Mouse (Mus musculus) right cerebral cortex, postnatal 25 days (tissue): ENCODE results near the gene Med13.

ENCODE experiments used
- DNase-seq: peaks from one replicate; pipeline ENCODE4 v3.0.0; 2022

Gene Med13

DNA sequence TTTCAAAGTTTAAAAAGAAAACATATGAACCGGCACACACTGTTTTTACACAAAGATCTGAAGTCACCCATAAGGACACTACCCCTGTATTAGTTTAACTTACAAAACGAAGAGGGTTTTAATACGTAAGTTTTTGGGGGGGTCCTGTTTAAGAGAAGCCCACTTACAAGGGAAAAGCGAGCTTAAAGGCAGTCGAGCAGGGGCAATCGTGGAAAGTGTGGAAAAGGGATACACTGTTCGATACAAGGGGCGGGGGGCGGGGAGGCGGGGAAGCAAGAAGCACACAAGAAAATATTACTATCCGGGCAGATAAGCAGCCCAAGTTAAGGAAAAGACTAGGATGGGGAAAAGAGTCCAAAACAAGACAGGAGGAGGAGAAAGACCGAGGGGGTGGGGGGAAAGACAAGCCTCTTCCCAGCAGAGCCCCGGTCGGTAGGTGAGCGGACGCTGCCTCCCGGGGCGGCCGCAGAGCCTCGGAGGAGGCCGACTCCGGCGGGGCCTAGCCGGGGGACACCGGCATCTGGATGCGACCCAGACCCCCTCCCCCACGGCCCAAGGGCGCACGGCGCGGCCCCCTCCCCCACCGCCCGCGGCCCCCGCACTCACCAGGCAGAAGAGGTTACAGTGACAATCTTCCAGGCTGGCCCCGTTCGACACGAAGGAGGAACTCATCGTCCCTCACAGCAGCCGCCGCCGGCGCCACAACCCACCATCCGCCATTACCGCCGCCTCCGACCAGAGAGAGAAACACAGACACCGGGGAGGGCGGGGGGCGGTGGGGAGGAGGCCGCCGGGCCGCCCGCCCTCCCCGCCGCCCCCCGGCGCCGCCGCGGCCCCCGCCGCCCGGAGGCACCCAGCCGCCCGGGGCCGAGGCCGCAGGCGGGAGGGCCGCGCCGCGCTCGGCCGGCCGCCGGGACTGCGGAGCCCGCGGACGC, at the start of gene Med13:
TSS of gene Med13 (minus strand) at position 749 of the 935 bp plus-strand sequence.
- DNase-seq: peak; percentile 39

DNA sequence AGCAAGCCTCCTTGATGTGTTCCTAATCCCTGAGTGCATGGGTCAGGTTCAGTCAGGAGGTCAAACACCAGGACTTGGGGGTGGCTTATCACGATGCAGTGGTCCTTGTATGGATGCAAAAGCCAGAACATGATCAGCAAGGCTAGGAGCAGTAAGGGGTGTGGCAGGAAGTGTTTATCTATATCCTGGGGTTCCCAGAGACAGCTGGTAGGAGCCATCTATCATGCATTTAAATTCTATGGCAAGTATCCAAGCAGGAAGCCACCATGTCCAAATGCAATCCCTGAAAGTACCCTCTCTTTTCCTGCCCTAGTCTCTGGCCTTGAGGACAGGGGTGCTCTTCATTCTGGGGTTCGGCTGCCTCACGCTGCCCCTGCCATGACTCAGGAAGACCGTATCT, 47.2 kb upstream of the Med13 start:
- DNase-seq: no peak

- no peak for DNase-seq
These were observed 46.4 kb upstream of the Med13 start for GRCm38 (mm10) chr11:86403845-86404244.

DNA sequence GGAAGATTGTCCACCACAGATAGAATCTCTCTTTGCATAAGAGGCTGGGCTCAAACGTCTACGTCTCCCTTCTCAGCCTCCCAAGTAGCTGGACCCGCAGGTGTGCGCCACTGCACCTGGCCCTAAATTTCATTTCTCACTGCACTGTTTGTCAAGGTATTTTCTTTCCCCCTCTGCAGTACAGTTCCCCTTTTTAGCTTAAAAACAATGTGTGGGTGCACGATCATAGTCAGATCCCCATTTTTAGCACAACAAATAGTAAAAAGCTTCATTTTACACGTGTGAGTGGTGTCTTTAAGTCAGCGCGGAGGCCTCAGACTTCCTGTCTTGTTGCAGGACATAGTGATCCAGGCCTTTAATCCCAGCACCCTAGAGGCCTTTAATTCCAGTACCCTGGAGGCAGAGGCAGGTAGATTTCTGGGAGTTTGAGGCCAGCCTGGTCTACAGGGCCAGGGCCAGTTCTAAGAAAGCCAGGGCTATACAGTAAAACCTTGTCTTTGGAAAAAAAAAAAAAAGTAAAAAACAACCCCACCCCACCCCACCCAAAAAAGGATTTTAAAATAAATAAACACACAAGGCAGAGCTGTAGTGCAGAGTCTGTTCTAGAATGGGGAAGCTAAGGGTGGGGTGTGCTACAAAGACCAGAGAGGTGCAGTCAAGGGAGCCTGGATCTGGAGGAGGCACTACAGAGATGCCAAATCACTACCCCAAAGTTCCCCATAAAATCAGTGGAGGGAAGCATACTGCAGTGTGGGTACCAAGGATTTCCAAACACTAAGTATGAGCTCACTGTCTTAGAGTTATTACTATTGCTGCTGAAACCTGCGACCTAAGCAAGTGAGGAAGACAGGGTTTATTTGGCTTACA, 42.1 kb upstream of the Med13 start:
- DNase-seq: no peak

- DNase-seq: no peak
These were observed 39.7 kb upstream of the Med13 start for GRCm38 (mm10) chr11:86396950-86397594.

- DNase-seq: no peak
These were observed 39.1 kb upstream of the Med13 start for GRCm38 (mm10) chr11:86396518-86396917.

DNA sequence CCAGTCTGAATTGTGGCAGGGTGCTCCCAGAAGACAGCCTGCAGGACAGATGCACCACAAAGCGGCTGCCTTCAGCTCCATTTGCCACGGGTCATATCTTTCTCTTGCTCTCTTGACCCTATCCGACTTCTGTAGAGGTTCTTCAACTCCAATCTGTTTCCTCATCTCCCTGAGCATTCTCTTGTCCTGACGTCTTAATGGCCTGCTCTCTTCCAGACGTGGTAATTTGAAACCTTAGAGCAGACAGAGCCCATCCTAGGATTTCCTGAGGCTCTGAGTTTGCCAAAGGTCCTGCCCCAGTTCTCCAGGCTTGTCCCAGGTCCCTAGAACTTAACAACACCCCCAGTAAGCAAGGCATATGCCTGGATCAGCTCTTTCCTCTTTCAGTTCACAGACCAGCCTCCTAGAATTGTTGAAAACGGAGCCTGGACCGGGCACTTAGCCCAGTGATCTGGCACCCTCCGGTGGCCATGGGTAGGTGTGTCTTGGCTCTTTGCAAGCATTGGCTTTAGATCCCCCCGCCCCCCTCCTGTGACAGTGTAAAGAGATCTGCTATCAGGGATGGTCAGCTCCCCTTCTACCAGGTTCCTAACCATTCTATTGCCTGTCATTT, 38.2 kb upstream of the Med13 start:
- peak; percentile 15 for DNase-seq

DNA sequence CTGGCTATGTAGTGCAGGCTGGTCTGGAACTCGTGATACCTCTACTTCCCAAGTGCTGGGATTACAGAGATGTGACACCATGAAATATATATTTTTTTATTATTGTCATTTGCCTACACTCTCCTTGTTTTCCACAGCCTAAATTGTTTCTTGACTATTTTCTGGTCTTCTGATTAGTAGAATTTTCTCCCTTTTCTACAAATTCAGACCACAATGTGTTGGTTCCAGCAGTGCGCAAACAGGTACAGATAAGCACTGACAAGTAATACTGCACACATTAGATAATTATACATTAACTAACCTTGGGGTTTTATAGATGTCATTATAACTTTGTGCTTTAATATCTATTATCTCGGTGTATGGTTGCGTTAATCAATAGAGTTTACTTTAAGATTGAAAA, 37.7 kb upstream of the Med13 start:
- no peak for DNase-seq

DNA sequence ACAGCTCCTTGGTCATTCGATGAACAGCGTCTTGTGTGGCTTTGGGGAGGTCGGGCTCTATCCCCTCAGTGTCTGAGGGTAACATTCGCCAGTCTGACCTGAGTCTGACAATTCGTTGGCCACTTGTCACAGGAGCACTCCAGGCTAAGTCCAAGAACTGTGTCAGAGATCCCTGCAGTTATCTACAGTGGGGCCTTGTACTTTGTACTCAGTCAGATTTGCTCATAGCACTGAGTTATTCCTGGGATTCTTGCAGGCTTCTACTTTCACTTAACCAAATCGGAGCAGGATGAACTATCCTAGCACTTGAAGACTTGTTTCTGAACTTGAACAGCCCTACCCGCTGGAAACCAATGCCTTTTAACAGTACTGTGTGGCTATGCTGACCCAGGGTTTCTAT, 34.3 kb upstream of the Med13 start:
- no peak for DNase-seq

GRCm38 (mm10) chr11:86390308-86390707, 32.9 kb upstream of the Med13 start:
- DNase-seq: no peak

DNA sequence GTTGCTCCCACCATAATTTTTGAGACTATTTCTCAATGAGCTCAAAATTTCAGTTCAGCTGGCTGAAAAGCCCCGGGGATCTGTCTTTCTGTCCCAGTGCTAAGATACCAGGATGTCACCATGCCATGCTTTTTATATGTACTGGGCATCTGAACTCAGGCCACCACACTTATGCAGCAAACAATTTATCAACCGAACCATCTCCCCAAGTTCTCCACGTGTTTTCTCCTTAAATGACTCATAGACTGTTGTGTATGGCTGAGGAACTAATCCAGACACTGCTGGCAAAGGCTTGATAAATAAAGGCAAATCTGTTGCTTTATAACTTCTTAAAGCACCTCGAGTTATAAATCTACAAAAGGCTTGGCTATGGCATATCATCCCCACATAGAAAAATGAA, 32.1 kb upstream of the Med13 start:
- no peak for DNase-seq

DNA sequence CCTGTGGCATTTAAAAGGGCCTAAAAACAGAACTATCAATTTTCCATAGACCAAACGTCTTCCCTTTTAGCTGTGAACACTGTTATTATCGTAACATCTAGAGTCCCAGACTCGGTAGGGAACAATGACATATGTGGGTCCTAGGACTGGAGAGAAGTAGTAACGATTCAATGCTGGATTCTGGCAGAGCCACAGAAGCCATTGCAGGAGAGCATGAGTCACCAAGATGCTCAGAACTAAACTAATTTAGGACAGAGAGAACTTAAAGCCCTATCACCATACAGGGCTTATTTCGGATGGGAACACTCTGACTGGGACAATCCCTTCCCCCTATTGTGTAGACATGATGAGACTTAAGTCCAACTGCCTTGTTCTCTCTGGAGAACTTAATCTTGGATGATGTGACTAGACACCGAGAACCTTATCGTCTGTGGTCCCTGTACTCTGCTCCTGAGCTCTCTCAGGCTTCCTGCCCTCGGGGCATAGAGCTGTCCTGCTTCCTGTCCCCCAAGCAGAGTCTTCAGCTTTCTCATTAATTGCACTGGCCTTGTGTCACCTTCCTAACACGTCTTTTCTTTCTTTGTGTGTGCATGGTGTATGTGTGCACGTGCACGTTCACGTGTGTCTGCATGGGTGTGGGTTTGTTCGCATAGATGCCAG, 31.5 kb upstream of the Med13 start:
- DNase-seq: no peak

DNA sequence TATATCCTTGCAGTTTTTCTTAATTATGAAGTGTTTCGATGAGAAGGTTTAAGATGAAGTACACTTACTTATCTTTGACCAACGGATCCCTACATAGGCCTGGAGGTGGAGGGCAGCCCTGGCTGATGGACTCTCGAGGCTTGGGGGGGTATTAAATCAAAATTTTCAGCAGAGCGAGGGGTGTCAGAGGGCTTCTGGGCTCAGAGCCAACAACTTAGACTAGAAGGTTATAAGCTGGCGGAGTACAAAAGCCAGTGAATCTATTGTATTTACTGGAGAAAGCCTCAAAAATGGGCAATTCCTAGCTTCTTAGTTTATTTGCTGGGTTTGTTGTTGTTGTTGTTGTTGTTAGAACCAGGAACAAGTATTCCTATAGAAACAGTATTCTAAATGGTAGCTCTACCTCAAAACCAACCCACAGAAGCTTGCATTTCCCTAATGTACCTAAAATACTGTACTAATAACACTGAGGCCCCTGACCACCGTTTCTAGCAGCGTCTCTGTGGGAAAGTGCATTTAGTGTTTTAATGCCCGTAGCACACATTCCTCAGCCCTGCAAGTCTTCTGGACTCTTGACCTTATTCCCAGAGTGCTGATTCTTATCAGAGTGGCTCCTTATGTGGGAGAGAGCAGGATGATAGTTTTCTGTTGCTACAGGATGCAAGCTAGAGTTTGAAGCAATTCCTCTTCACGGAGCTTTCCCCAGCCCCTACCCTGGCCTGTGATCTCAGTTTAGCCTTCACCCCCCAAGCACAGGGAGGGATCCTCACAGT, 29.9 kb upstream of the Med13 start:
- DNase-seq: no peak

GRCm38 (mm10) chr11:86386576-86386975, 29.2 kb upstream of the Med13 start:
- peak; percentile 8 for DNase-seq

- no peak for DNase-seq
These were observed 28.4 kb upstream of the Med13 start for GRCm38 (mm10) chr11:86385710-86386282.

DNA sequence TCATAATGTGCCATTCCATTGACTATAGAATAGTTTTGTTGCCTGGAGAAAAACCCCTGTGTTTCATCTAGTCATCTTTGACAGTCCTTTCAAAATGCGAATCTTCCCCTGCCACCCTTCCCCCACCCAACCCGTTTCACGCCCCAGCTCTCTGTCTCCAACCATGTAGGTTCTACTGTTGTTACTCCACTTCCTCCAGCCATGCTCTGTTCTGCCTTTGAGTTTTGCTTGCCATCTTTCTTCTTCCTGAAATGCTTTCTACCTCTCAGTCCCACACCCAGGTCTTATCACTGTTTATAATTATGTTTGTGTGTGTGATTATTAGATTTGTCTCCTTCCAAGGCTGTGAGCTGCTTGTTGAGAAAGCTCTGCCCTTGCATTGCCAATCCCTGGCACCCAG, 26.7 kb upstream of the Med13 start:
- DNase-seq: no peak

DNA sequence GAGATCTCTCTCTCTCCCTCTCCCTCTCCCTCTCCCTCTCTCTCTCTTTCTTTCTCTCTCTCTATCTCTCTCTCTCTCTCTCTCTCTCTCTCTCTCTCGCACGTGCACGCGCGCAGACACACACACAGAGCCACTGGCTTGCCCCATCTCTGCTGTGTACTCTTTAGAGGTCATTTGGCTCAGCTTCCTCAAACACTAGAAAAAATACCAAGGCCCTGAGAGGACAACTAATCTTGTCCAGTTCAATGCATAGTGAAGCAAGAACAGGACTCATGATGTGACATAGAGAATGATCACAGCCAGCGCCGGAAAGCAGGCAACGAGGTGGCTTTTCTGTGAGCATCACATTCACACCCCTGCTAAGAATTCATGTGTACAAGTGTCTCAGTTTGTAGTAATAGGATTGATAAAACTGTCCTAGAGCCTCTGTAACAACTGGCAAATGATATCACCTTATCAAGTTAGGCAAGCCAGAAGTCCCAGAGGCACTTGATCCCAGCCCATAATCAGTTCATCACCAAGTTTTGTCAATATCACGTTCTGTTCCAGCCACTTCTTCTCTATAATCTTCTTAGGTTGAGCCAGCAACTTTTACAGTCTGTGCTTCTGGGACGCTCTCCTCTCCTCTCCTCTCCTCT, 25.2 kb upstream of the Med13 start:
- no peak for DNase-seq

DNA sequence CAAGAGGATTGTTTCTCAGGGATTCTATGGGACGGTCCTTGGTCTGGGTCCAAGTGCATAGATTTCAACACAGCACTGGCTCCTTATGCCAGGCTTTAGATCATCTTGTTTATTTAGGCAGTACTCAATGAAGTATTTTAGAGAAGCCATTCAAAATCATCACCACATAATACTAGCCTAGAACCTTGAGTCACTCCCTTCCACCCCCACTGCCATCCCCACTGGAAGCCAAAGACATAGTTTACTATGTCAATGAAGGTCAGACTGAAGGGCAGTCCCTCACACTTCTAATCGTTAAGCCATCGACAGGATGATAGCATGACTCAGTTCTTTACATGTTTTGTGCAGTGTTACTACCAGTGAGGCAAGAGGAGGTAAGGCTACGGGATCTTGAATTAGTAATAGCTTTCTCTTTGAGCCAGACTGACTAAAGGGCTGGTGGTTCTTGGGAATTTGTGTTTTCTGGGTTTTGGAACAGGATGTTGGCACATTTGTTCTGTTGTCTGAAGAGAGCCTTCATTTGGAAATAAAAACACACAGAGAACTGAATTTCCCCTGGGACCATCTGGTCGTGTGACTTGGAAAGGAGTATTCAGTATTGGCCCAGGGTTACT, 24.2 kb upstream of the Med13 start:
- DNase-seq: no peak

- no peak for DNase-seq
These were observed 23.3 kb upstream of the Med13 start for GRCm38 (mm10) chr11:86380521-86381238.
